Mouse (Mus musculus): ENCODE measurements at regions not wholly inside any gene's neighbourhood (a gene's known extent, or its start where the extent isn't known, plus 50 kb on each side); places are given as distances from the start of the nearest gene placed in this dataset.
A peak's percentile ranks its signal among the peaks of the same experiment; 100 is the strongest.

DNA sequence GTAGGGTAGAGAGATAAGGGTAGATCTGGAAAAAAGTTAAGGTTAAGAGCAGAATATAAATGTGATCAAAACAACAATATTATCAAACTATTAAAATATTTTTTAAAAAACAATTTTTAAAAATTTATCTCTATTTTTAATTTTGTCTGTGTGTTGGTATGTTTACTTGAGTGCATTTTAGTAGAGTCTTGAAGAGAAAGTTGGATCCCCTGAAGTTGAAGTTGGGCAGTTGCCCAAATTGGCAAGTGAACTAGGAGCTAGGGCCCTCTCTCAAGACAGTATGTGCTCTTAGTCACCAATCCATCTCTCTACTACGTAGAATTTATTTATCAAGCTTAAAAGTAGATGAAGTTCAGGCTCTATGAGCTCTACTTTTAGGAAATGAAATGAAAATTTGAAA lies 59.9 kb downstream of the Adamts1 start:
- DNase-seq (ENCODE audit: low read depth, low spot score) = no peak

- no peak for DNase-seq (ENCODE audit: low read depth, low spot score)
Observed at GRCm38 (mm10) chr16:85738606-85739195, 64.2 kb downstream of the Adamts1 start.

DNA sequence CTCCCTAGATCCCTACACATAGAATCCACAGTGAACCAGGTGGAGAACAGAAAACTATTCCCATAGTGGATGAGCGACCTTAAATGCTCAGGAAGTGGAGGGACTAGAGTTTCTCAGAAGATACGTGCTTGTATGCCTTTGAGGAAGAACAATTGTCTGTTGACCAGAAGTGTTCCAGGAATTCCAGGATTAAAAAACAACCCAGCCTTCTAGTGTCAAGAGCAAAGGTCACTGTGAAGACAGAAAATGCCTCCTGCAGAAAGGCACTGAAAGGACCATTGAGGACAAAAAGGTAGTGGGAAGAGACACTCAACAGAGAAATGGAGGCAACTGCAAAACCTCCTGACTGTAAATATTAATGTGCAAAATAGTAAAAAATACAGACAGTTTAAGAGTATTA lies 74.9 kb downstream of the Adamts1 start:
- no peak for DNase-seq (ENCODE audit: low read depth, low spot score)

- peak; percentile 20 for DNase-seq (ENCODE audit: low read depth, low spot score)
Observed at GRCm38 (mm10) chr16:85721968-85722367, 80.9 kb downstream of the Adamts1 start.

DNA sequence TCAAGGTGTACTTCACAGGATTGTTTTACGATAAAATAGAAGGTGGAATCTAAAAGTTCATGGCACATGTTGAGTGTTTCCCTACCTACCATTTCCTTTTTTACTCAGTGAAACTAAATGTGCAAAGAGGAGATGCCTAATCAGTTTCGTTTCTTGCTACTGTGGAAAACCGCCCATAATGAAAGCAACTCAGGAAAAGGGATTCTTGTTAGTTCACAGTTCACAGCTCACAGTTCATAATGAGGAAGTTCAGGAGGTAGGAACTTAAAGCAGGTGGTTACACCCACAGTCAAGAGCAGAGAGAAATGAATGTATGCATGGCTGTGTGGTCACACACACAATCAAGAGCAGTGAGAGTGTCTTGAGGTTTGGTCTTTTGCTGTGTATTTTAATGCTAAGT lies 90.6 kb downstream of the Adamts1 start:
- no peak for DNase-seq (ENCODE audit: low read depth, low spot score)

DNA sequence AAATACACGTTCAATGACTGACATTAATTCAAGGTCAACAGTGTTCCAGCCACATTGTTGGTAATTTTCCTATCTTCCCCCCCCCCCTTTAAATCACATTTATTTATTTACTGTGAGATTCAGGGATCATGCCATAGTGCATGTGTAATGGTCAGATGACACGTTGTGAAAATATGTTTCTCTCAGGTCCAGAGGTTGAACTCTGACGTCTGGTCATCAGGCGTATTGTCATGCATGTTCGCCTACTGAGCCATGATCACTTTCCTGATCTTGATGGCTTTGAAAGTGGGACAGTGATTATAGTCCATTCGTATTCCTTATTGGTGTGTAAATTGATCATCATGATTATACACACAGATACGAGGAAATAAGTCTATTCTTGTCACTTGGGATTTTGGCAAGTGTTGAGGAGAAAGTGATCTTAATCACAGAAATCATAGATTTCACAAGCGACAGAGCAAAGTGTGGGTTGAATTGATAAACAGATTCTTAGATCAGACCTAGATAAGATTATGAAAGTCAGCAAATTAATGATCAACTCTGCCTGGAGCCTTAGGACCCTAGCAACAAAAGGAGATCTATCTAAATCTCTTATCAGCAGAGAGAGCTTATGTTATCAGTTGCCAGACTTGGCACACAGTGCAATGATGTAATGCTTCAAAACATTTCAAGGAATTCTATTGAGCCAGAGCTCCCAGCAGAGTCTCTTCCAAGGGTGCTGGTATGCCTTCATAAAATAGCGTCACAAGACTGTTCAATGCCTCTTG lies 98.5 kb downstream of the Adamts1 start:
- DNase-seq (ENCODE audit: low read depth, low spot score) = peak; percentile 8

DNA sequence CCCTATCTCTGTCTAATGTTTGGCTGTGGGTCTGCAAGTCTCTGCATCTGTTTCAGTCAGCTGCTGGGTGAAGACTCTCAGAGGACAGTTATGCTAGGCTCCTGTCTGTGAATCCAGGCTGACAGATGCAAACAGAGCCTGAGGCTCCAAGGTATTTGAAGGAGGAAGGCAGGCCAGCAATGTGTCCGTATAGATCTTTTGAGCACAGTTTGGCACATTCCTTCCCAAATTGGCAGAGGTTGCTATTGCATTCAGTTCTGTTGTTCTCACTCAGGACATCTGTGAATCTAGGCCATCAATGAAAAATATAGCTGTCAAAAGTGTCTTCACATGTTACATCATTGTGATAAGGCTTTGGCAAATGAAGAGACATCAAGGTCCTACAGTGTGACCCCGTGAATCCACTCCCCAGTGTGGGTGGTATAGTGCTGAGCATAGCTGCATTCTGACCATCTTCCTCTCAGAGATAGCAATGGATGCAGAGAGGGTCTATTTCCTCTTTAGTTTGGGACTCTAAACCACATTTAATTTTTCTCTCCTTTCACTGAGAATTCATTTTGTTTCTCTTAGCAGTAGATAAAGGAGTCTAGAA lies 99.9 kb downstream of the Adamts1 start:
- no peak for DNase-seq (ENCODE audit: low read depth, low spot score)

- no peak for DNase-seq (ENCODE audit: low read depth, low spot score)
Observed at GRCm38 (mm10) chr16:85699329-85699728, 103.6 kb downstream of the Adamts1 start.

DNA sequence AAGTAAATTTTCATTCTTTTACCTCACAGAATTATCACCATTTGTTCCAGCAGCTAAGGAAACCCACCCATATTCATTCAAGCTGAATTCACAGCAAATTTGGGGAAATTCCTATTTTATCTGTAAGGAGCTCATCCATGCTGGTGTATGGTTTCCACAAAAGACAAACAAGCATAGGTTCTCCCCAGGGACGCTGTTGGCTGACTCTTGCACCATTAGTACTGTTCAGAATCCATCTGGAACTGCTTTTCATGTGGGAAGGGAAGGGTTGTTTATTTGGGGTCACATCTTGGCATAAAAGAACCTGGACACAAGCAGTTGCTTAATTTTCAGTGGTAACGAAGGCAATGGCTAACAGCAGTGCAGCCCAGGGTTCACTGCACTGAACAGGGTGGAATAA lies 120.2 kb downstream of the Adamts1 start:
- peak; percentile 56 for DNase-seq (ENCODE audit: low read depth, low spot score)

DNA sequence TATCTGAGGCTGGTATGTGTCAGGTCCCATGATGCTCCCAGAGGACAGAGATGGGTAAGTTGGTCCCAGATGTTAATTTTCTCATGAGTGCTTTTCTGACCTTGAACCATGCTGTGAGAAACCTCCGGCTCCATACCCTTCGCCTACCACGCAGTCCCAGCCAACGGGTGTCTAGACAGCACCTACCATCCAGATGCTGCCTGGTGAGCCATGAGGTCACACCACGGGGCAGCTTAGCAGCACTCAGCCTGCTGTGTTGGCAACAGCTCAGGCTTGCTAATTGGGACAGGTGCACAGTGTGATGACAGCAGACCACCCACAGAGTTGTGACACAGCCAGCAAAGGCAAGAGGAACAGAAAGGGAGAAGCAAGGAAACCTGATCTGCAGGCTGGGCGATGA lies 122.6 kb downstream of the Adamts1 start:
- DNase-seq (ENCODE audit: low read depth, low spot score) = peak; percentile 34

- DNase-seq (ENCODE audit: low read depth, low spot score) = no peak
Observed at GRCm38 (mm10) chr16:85678781-85679180, 124.1 kb downstream of the Adamts1 start.

DNA sequence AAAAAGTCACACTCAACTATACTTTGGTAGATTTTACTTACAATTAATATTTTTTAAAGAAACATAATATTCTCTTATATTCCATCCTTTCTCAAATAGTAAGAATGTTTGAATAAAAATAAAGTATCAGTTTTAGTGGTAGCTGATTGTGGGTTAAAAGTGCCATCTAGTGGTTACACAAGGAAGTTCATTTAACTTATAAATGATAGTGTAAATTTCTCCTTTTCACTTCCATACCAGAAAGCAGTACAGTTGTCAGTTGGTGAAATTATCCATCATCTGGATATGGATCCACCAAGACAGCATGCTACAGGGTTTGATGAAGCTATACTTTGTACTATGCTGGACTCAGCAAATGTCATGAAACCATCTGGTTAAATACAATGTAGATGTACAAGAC lies 124.7 kb downstream of the Adamts1 start:
- peak; percentile 69 for DNase-seq (ENCODE audit: low read depth, low spot score)

GRCm38 (mm10) chr16:85677027-85677426 lies 123.8 kb upstream of the Cyyr1 start:
- peak; percentile 71 for DNase-seq (ENCODE audit: low read depth, low spot score)

GRCm38 (mm10) chr16:85668767-85669166 lies 115.6 kb upstream of the Cyyr1 start:
- DNase-seq (ENCODE audit: low read depth, low spot score) = no peak

GRCm38 (mm10) chr16:85667790-85668189 lies 114.6 kb upstream of the Cyyr1 start:
- DNase-seq (ENCODE audit: low read depth, low spot score) = no peak

DNA sequence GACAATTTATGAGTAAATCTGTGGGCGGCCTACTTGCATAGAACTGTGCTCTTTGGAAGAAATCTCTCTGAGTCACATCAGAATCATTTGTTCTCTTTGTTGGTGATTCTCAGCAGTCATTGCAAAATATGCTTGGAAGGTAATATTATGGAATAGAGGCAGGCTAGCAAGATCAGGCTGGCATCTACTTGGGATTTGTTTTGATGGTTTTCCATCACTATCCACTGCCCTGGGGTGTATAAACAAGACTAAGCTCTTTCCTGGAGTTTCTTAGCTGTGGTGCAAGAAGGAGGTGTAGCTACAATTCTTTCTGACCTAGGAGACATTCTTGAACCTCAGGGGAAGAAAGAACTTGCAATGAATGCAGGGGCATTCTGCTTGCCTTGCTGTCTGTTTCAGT lies 96.3 kb upstream of the Cyyr1 start:
- no peak for DNase-seq (ENCODE audit: low read depth, low spot score)

GRCm38 (mm10) chr16:85640992-85641391 lies 87.8 kb upstream of the Cyyr1 start:
- DNase-seq (ENCODE audit: low read depth, low spot score) = no peak

- no peak for DNase-seq (ENCODE audit: low read depth, low spot score)
Observed at GRCm38 (mm10) chr16:85637079-85637478, 83.9 kb upstream of the Cyyr1 start.

DNA sequence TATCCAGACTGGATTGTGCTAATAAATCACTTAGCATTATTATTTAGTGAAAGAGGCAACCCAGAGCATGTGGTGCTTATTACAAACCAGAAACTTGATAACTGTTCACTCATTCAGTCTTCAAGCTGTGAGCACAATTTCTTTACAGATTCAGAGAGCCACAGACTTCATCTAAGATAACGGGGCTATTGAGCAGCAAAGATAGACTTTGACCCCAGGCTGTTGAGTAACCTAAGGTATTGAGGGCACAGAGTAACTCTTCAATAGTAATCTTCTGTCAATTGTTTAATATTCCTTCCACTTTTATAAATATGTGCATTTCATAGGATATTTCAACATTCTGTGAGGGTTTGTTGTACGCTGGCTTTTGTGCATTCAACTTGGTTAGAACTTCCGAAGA lies 76.5 kb upstream of the Cyyr1 start:
- no peak for DNase-seq (ENCODE audit: low read depth, low spot score)

DNA sequence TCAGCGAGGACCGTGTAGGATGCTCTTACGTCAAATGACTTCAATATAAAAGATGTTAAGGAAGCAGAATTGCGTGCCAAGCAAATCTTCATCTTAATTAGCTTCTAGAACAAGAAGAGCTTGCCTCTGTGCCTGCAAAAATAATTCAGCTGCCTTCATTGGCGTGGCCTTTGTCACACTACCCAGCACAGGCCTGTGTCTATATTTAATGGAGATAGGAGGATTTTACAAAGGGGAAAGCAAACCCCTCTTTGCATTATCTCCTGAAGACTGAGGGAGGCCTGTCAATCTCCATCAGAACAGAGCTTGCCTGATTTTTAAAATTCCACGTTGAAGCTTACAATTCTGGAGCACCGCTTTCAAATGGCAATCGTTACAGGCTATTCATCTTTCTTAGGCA lies 71.3 kb upstream of the Cyyr1 start:
- no peak for DNase-seq (ENCODE audit: low read depth, low spot score)

DNA sequence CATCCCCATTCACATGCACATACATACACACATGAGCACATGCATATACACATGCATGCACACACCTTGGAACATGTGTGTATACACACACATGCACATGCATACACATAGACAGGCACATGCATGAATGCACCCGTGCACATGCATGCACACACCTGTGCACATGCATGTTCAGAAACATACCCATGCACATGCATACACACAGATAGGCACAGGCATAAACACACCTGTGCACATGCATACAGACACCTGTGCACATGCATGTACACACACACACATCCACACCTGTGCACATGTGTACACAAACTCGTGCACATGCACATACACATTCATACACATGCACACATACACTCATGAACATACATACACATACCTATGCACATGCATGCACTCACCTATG lies 50.9 kb upstream of the Cyyr1 start:
- no peak for DNase-seq (ENCODE audit: low read depth, low spot score)

Data from 3T3-L1 (cell line).